Mouse (Mus musculus) cerebellum, adult 2 months (tissue): ENCODE data around the gene Tmem120b. TPM values are rescaled to one million over a fixed set of nuclear protein-coding genes. Genes with fewer than 3 reads are reported as not detected.
A peak's percentile ranks its signal among the peaks of the same experiment; 100 is the strongest.

Experiments
- DNase-seq, 2 experiments: peaks; one replicate each; pipeline ENCODE4 v3.0.0; 2021
- H3K27ac ChIP-seq: fragments of 200-500 bp; 2 replicates; pipeline ENCODE4 v1.5.1; 2012; ENCODE audit warnings: low read length, control low read depth, inconsistent platforms; ENCODE audit not compliant: insufficient read depth
- H3K27me3 ChIP-seq: fragments of 200-500 bp; 2 replicates; pipeline ENCODE4 v1.6.1; 2012; ENCODE audit warnings: inconsistent platforms, mild to moderate bottlenecking, low read length, moderate library complexity; ENCODE audit not compliant: control insufficient read depth, insufficient read depth
- H3K4me1 ChIP-seq: fragments of 200-500 bp; 2 replicates; pipeline ENCODE4 v1.6.1; 2011; ENCODE audit warnings: low read length; ENCODE audit not compliant: control insufficient read depth, insufficient read depth
- H3K4me3 ChIP-seq: fragments of 200-500 bp; replicated peaks from 2 replicates; pipeline ENCODE3; 2011; ENCODE audit warnings: mild to moderate bottlenecking, low read depth, low read length, control low read depth; ENCODE audit not compliant: insufficient read depth
- CTCF ChIP-seq: fragments of 200-500 bp; IDR thresholded peaks from 2 replicates; pipeline ENCODE4 v1.5.1; 2011; ENCODE audit warnings: low read depth, mild to moderate bottlenecking, control low read depth, low read length, moderate library complexity, borderline replicate concordance; ENCODE audit not compliant: insufficient read depth
- POLR2A ChIP-seq: fragments of 200-500 bp; IDR thresholded peaks from 2 replicates; pipeline ENCODE4 v1.6.1; 2011; ENCODE audit warnings: low read length, control low read depth, borderline replicate concordance; ENCODE audit not compliant: insufficient read depth
- WGBS: fragments of 180-500 bp; shearing (Covaris S2); methylation state at CpG from one replicate; pipeline ENCODE4 v1.1.7; 2018; 5-methylcytosine and 5-hydroxymethylcytosine counted together
- polyA plus RNA-seq: library from polyadenylated mRNA; depleted of rRNA; stranded (reverse); fragments of >200 nt; gene quantifications from 2 replicates; pipeline ENCODE4 v1.2.3, GENCODE M21; 2012

The Tmem120b gene
- polyA plus RNA-seq, 1 experiment, result 21.8 TPM

DNA sequence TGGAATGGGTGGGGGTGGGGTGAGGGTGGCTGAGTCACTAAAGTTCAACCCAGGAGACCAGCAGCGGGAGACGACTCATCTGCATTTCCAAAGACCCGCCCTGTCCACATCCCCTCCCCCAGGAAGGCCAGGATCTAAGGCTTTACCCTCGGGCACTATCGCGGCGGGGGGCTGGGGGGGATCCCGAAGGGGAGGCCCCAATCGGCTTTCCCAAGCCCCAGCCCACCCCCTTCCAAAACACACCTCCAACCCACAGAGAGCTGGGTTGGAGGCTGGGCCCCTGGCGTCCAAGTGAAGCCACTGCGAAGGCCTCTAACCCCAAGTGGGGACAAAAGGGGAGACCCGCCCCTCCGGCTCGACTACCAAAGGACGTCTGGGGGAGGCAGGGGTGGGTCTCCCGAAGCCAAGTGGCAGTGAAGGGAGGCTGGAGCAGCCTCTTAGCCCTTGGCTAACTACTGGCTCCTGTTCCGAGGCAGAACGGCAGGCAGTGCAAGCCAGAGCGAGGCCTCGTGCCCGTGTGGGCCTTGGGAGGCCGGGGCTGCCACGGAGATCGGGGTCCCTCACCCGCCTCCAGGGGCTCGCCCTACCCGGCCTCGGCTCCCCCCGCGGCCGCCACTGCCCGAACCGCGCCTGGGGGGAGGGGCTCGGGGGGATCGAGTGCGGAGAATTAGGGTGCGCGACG lies 70.2 kb downstream of the Tmem120b start:
- Histone ChIP-seq H3K27me3 (no peaks in the 10 kb centered on the region), H3K4me1 (peaks cover 30% of the 10 kb centered on the region), H3K4me3 (peak overlapping the region; percentile 84), H3K27ac (peak overlapping the region; percentile 100)
- WGBS, result under 1% methylated on average over 38 of the region's 40 CpGs
- TF ChIP-seq CTCF (no peak), POLR2A (no peak)
- DNase-seq, result peak; percentile 62 to 75

DNA sequence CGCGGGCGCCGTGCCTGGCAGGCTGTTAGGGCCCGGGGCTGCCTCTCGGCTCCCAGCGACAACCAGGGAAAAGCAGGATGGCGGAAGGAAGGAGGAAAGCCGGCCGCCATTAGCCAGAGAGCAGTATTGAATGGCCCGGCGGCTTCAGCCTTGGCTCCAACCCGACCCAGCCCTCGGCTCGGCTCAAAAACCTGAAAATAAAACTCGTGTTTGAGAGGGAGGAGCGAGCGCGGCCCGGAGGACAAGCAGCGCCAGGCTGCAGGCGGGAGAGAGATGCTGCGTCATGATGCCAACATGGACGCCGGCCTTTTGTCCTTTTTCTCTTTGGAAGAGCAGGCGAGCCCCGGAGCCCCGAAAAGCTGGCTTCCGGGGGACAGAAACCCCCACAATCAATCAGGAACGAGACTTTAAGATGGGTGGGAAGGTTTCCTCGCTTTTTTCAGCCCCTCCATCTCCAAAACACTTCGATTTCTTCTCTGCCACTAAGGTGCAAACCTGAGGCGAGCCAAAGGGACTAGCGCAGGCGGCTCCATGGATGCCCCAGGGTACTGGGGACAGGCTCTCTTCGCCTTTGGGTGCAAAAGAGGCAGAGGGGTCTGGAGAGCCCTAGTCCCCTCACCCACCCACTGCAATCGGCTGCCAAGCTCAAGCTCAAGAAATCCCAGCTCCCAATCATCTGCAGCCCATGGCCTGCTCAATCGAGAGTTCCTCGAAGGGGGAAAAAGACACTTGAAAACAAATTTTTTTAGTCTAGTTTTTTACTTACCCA lies 70.9 kb downstream of the Tmem120b start:
- WGBS, result under 1% methylated on average over 39 of the region's 39 CpGs
- peaks cover 27% of the 10 kb centered on the region for H3K4me1 ChIP-seq
- peak overlapping the region; percentile 84 for H3K4me3 ChIP-seq
- no peaks in the 10 kb centered on the region for H3K27me3 ChIP-seq
- peak overlapping the region; percentile 100 for H3K27ac ChIP-seq
- DNase-seq, result peak; percentile 93 to 94
- TF ChIP-seq POLR2A, result peak; percentile 83
- no peak for TF ChIP-seq CTCF

DNA sequence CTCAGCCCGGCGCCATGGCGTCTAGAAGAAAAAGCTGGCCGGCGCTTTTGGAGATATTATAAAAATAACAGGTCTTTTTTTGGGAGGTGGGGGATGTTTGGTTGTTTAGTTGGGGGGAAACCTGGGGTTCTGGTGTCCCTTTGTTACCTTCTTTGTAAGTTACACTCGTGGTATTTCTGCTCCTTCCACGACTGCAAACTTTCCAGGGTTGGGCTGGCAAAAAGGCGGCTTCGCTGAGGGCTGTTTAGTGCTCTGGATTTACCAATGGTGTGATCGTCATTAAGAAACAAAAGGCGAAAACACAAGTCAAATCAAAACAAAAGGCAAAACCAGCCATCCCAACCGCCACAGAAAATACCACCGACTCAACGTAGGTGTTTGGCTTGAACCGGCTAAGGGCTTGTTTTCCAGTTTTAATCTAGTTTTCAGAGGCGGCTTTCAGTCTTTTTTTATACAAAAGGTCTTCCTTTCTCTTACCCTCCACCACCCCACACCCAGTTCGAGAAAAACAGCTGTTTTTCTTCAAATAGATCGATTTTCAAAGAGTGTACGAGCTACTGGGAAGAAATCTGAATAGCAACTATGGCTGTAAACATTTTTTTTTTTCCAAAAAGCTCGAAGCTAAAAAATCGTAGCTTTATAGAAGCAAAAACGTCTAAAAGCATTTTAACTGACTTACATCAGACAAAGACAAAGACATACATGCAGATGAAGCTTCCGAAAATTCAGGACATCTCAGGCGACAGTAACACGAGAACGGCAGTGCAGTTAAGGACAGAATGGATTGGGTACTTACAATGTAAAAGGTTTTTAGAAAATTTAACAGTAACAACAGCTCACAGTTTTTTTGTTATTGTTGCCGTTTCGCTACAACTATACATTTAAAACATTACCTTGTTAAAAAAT lies 71.8 kb downstream of the Tmem120b start:
- H3K4me1 ChIP-seq, result peaks cover 26% of the 10 kb centered on the region
- H3K27me3 ChIP-seq, result no peaks in the 10 kb centered on the region
- H3K4me3 ChIP-seq, result peak overlapping the region; percentile 84
- peak; percentile 51 to 62 for DNase-seq
- H3K27ac ChIP-seq, result peak overlapping the region; percentile 100
- WGBS, result 2% methylated on average over 28 of the region's 28 CpGs
- TF ChIP-seq CTCF, result no peak

DNA sequence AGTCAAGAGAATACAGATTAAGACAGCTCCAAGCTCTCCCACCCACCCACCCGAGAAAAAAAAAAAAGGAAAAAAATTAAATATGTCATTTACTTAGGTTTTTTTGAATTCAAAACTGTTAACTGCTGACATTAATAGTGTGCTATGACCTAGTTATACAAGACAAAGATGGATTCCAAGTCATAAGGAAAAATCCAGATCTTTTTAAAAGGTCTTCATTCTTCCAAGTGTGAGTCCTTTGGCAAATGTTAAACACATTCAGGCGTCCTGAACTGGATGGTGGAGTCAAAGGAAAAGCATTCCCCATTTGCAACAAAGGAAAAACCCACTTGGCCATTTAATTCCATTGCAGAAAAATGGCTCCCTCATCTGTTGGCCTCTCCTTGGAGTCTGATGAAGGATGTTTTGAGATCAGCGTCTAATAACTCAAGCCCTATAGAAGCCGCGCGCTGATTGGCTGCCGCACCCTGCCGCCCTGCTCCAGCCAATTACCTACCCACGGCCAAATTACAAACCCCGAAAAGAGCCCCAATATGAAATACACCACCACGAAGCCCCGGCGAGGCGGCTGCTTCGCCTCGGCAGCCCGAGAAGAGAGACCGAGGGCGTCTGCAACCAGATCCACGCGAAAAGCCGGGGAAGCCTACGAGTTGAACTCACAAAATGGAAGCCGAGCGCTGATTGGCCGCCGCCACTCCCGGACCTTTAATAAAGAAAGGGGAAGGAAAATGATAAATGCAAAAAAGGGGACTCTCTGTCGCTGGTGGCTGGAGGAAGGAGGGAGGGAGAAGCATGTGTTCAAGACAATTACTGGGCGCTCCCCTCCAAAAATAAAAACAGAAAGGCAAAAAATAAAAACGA lies 72.7 kb downstream of the Tmem120b start:
- Histone ChIP-seq H3K4me3 (peak overlapping the region; percentile 84), H3K4me1 (peaks cover 20% of the 10 kb centered on the region), H3K27ac (peak overlapping the region; percentile 97), H3K27me3 (no peaks in the 10 kb centered on the region)
- DNase-seq, result peak; percentile 96
- WGBS, result 1% methylated on average over 31 of the region's 31 CpGs
- TF ChIP-seq CTCF (no peak), POLR2A (peak; percentile 97)

DNA sequence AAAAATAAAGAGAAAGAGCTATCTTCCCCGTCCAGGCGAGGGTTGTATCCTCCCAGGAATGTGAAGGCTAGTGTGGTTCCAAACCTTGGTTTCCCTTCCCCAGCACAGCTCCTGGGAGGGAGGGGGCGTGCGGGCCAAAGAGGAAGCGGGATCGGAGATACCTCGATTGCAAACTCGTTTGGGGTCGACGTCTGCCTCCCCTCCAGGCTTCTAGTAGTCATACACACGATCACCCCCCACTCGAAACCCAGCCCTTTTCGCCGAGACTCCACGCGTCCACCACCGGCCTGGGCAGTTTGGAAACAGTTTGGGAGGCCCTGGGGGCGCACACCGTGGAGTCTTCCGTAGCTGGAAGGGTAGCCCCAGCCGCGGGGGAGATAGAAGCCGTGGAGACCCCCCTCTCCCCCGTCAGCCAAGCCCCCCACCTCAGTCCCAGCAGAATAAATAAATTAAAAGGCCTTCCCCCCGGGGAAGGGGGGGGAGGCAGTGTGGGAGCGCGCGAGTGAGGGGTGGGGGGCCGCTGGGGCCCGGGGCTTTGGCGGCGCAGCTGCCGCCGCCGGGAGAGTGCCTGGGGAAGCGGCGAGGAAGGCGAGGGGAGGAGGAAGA lies 73.4 kb downstream of the Tmem120b start:
- peak; percentile 65 to 74 for DNase-seq
- under 1% methylated on average over 38 of the region's 38 CpGs for WGBS
- no peak for TF ChIP-seq CTCF
- no peak for TF ChIP-seq POLR2A
- H3K27ac ChIP-seq, result peak overlapping the region; percentile 97
- no peaks in the 10 kb centered on the region for H3K27me3 ChIP-seq
- H3K4me1 ChIP-seq, result peaks cover 13% of the 10 kb centered on the region
- peak overlapping the region; percentile 84 for H3K4me3 ChIP-seq

DNA sequence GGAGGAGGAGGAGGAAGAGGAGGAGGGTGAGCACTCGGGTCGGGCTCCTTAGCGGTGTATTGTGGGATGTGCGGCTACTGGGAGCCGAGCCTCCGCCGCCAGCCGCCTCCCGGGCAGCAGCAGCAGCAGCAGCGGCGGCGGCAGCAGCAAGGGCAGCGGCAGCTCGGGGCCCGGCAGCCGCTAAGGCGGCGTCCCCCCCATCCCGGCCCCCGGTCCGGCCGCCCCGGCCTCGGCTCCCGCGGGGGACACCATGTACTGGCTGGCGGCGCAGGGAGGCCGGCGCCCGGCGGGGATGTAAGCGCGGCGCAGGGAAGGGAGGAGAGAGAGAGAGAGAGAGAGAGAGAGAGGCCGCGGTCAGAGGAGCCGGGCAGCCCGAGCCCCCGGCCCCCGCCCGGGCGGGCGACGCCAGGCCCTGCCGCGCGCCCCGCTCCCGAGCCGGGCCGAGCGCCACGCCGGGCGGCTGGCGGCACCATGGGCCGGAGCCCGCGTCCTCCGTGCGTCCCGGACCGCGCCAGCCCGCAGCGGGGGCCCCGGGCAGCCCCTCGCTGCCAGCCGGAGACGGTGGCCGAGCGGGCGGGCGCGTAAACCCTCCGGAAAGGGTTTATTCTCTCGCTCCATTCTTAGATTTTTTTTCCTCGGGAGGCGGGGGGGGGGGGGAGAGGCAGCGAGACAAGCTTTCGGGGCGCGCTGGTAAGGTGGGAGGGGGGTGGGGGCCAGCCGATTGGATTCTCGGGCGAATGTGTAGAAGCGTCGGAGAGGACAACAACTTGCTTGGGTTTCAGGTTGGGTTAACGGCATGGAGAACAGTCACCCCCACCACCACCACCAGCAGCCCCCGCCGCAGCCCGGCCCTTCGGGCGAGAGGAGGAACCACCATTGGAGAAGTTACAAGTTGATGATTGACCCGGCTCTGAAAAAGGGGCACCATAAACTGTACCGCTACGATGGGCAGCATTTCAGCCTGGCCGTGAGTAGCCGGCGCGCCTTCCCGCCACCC lies 74.2 kb downstream of the Tmem120b start, which contains the start of gene Setd1b:
TSS of gene Setd1b (plus strand) at position 33 of the 997 bp plus-strand sequence.
- under 1% methylated on average over 99 of the region's 103 CpGs for WGBS
- no peak for TF ChIP-seq POLR2A
- no peak for TF ChIP-seq CTCF
- H3K4me3 ChIP-seq, result peak within 1 kb of the TSS; percentile 84

More for the DNA sequence above, 74.2 kb downstream of the Tmem120b start, which contains the start of gene Setd1b:
- no peaks in the 10 kb centered on the region for H3K27me3 ChIP-seq
- peak within 1 kb of the TSS; percentile 97 for H3K27ac ChIP-seq
- H3K4me1 ChIP-seq, result peaks cover 8% of the 10 kb centered on the region
- peak; percentile 70 to 76 for DNase-seq
